Mouse (Mus musculus) kidney, embryonic 16.5 days (tissue): ENCODE results near the gene Klk4. TPM values are rescaled to one million over a fixed set of nuclear protein-coding genes. Genes with fewer than 3 reads are reported as not detected.

Experiments used
- ATAC-seq: fragments of 200-750 bp; cut with Nextera tagmentation; 2 replicates; pipeline ENCODE4 v1.8.0; 2017; ENCODE audit warnings: moderate TSS enrichment; ENCODE audit not compliant: low FRiP score, low TSS enrichment
- H3K27ac ChIP-seq: fragments of 300-500 bp; sonication (generic); 2 replicates; pipeline ENCODE4 v1.5.1; 2014; ENCODE audit warnings: low read length
- H3K27me3 ChIP-seq: fragments of 300-500 bp; sonication (generic); 2 replicates; pipeline ENCODE4 v1.6.1; 2014; ENCODE audit warnings: low read length, control low read depth, mixed read lengths; ENCODE audit not compliant: insufficient read depth
- H3K36me3 ChIP-seq: fragments of 300-500 bp; sonication (generic); 2 replicates; pipeline ENCODE4 v1.6.1; 2014; ENCODE audit warnings: low read length, control low read depth, mixed read lengths; ENCODE audit not compliant: insufficient read depth
- H3K4me1 ChIP-seq: fragments of 300-500 bp; sonication (generic); 2 replicates; pipeline ENCODE4 v1.6.1; 2014; ENCODE audit warnings: low read length, control low read depth, mixed read lengths; ENCODE audit not compliant: insufficient read depth
- H3K4me2 ChIP-seq: fragments of 300-500 bp; sonication (generic); replicated peaks from 2 replicates; pipeline ENCODE4 v1.6.1; 2014; ENCODE audit warnings: low read depth, low read length
- H3K4me3 ChIP-seq: fragments of 300-500 bp; sonication (generic); 2 replicates; pipeline ENCODE4 v1.5.1; 2014; ENCODE audit warnings: mild to moderate bottlenecking, low read length
- H3K9ac ChIP-seq: fragments of 300-500 bp; sonication (generic); replicated peaks from 2 replicates; pipeline ENCODE4 v1.6.1; 2014; ENCODE audit warnings: low read length
- H3K9me3 ChIP-seq: fragments of 300-500 bp; sonication (generic); 2 replicates; pipeline ENCODE4 v1.6.1; 2016; ENCODE audit warnings: low read length, control low read depth
- WGBS: fragments of 180-500 bp; shearing (Covaris S2); extraction: QIAGEN DNeasy Blood & Tissue Kit; methylation state at CpG from one replicate; pipeline ENCODE4 v1.1.7; 2014; 5-methylcytosine and 5-hydroxymethylcytosine counted together
- polyA plus RNA-seq: library from polyadenylated mRNA; unstranded; fragments of >200 nt; fragmentation: Nextera tagmentation; extraction: Ambion mirVana; gene quantifications from 2 replicates; pipeline ENCODE4 v1.2.1, GENCODE M21; 2015

The Klk4 gene
- not detected in 2 replicates for polyA plus RNA-seq

DNA sequence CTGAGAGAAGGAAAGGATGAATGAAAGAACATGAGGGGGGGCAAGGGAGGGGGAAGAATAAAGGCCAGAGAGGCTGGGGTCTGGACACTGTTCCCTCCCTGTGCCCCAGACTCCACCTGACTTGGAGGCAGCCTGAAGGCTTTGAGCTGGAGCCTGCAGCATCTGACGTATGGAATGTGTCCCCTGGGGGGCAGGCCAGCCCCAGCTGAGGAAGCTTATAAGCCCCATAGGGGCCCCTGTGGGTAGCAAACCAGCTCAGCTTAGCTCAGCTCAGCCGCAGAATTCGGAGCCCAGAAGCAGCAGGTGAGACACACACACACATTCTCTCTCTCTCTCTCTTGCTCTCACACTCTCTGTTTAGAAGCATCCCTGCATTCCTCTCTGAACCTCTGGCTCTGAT is at the start of gene Klk4:
Gene Klk4 (plus strand): TSS at position 249 of the 400 bp plus-strand sequence.
- Histone ChIP-seq H3K4me3 (no peak within 1 kb of the TSS), H3K9ac (no peak within 1 kb of the TSS), H3K36me3 (no peaks in the 10 kb centered on the region), H3K27me3 (peaks cover 7% of the 10 kb centered on the region; the same call in 1 of the 2 replicates), H3K9me3 (0 out of 2 replicates have a peak, but pooled peaks cover 2% of the 10 kb centered on the region), H3K4me1 (0 out of 2 replicates have a peak, but pooled peaks cover 5% of the 10 kb centered on the region), H3K4me2 (no peak within 1 kb of the TSS), H3K27ac (no peak within 1 kb of the TSS)
- WGBS, result 11% methylated on average over 3 of the region's 3 CpGs
- no peak for ATAC-seq

DNA sequence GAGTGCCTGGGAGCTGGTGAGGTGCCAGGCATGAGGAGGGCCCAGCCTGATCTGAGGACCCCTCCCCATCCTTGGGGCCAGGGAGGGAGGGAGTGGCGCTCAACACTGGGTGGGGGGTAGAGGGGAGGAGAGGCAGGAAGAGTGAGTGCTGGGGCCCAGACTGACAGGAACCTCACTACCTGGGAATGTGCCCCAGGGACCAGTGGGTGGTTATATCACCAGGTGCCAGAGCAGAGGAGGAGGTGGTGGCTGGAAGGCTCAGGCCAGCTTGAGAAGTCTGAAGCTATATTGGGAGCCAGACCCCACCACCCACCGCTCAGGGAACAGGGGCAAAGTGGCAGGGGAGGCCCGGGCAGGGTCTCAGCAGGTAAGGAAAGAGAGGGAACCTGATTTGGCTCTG is 39.3 kb upstream of the Klk4 start, which contains the start of gene Klk5:
Gene Klk5 (plus strand): TSS at position 271 of the 400 bp plus-strand sequence.
- H3K27ac ChIP-seq, result no peak within 1 kb of the TSS
- no peaks in the 10 kb centered on the region for H3K27me3 ChIP-seq
- no peaks in the 10 kb centered on the region for H3K36me3 ChIP-seq
- no peak within 1 kb of the TSS for H3K4me2 ChIP-seq
- H3K4me1 ChIP-seq, result no peaks in the 10 kb centered on the region
- H3K4me3 ChIP-seq, result no peak within 1 kb of the TSS
- no peak for ATAC-seq
- WGBS, result 63% methylated on average over 3 of the region's 3 CpGs
- no peak within 1 kb of the TSS for H3K9ac ChIP-seq
- no peaks in the 10 kb centered on the region for H3K9me3 ChIP-seq

DNA sequence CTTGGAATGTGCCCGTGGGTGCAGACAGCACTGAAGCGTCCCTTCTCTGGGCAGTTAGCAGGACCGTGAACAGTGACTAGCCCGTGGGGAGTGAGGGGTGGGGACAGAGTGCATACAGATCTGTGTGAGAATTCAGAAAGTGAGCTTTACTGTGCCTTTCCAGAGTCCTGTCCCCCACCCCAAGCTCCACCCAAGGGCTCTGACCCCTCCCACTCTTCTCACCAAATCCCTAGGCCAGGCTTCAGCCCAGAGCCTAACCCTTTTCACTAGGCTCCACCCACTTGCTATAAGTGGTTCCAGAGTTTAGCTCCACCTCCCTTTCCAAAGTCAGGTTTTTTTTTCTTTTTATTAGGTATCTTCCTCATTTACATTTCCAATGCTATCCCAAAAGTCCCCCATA is 37.2 kb upstream of the Klk4 start:
- no peak for ATAC-seq
- Histone ChIP-seq H3K27me3 (no peaks in the 10 kb centered on the region), H3K9ac (no peak overlapping the region), H3K4me2 (no peak overlapping the region), H3K4me3 (no peak overlapping the region), H3K27ac (no peak overlapping the region), H3K4me1 (no peaks in the 10 kb centered on the region), H3K9me3 (no peaks in the 10 kb centered on the region), H3K36me3 (no peaks in the 10 kb centered on the region)
- 86% methylated on average over 4 of the region's 4 CpGs for WGBS

DNA sequence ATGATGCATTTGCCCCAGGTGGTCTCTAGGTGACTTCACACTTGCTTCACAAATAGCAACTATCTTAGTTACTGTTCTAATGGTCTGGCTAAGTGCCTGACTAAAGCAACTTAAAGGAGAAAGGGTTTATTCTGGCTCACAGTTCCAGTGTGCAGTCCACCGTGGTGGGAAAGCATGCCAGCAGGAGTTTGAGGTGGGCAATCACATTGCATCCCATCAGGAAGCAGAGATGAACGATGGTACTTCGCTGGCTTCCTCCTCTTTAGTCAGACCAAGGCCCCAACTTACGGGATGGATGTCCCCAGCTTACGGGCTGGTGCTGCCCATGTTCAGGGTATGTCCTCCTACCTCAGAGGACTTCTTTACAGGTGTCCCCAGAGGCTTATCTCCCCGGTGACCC is 29.3 kb upstream of the Klk4 start:
- WGBS, result 86% methylated on average over 6 of the region's 6 CpGs
- no peaks in the 10 kb centered on the region for H3K27me3 ChIP-seq
- H3K36me3 ChIP-seq, result no peaks in the 10 kb centered on the region
- H3K4me1 ChIP-seq, result no peaks in the 10 kb centered on the region
- ATAC-seq, result no peak
- no peak overlapping the region for H3K27ac ChIP-seq
- no peak overlapping the region for H3K4me3 ChIP-seq
- no peaks in the 10 kb centered on the region for H3K9me3 ChIP-seq
- no peak overlapping the region for H3K9ac ChIP-seq
- no peak overlapping the region for H3K4me2 ChIP-seq

DNA sequence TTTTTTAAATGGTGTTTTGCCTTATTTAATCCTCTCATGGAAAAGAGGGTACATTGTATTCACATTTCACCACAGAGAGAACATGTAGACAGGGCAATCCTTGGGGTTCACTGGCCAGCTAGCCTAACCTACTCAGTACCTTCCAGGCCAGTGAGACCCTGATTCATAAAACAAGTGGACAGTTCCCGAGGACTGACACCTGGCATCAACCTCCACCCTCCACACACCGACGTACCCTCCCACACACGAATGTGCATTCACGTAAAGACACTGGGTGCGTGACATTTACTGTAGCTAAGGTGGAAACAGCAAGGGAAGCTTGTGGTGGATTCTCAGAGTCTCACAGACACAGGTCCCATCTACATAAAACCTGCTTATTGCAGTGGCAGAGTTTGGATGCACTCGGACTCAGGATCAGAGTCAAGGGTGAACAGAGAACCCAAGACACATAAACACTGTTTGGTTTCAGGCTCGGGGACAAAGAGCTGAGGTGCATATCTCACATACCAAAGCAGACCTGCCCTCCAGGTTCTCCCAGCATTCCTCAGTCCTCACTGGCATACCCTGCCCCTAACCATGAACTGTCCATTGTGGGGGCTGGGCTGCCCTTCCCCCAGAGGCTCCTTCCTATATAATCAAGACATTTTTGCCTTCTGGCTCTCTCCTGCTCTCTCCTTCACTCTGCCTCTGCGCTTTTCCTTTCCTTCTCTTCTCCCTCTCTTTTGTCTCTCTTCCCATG is 26.1 kb upstream of the Klk4 start:
- WGBS, result 48% methylated on average over 9 of the region's 9 CpGs
- Histone ChIP-seq H3K4me1 (no peaks in the 10 kb centered on the region), H3K27ac (no peak overlapping the region), H3K9ac (no peak overlapping the region), H3K4me2 (no peak overlapping the region), H3K36me3 (no peaks in the 10 kb centered on the region), H3K27me3 (no peaks in the 10 kb centered on the region), H3K4me3 (no peak overlapping the region), H3K9me3 (peaks cover under 1% of the 10 kb centered on the region; the same call in 1 of the 2 replicates)
- ATAC-seq, result no peak

DNA sequence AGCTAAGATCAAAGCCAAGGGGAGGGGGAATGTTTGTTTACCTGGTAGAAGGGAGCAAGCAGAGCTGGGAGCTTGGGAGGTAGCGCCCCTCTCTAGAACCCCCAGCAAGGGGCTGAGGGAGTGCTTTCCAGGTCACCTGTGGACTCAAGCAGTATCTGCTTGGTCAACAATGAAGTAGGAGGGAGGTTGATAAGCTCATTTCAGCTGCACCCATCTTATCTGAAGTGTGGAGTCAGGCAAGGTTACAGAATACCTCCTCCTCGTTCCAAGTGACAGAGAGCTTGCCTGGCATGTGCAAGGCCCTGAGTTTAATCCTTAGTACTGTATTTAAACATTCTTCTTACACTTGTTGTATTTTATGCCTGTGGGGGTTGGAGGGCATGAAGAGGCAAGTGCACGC is 25.3 kb upstream of the Klk4 start:
- Histone ChIP-seq H3K27ac (no peak overlapping the region), H3K4me3 (no peak overlapping the region), H3K4me2 (no peak overlapping the region), H3K9me3 (peaks cover 4% of the 10 kb centered on the region; the same call in 1 of the 2 replicates), H3K9ac (no peak overlapping the region), H3K4me1 (no peaks in the 10 kb centered on the region), H3K27me3 (no peaks in the 10 kb centered on the region), H3K36me3 (no peaks in the 10 kb centered on the region)
- WGBS, result 77% methylated on average over 3 of the region's 3 CpGs
- ATAC-seq, result no peak

DNA sequence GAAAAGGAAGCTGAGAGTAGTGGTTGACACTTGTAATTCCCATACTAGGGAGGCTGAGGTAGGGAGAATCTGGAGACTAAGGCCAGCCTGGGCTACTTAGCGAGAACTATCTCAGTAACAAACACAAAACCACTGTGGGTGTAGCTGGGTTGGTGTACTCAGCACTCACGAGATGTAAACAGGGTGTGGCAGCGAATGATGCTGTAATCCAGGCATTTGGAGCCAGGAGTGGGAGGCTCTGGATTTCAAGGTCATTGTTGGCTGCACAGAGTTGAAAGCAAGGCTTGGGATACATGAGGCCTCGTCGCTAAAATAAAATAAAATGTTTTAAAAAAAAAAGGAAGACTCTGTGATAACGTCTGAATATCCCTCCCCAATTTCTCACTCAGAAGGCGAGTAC is 24.7 kb upstream of the Klk4 start:
- H3K9ac ChIP-seq, result no peak overlapping the region
- no peaks in the 10 kb centered on the region for H3K36me3 ChIP-seq
- ATAC-seq, result no peak
- H3K4me3 ChIP-seq, result no peak overlapping the region
- H3K4me1 ChIP-seq, result no peaks in the 10 kb centered on the region
- H3K27ac ChIP-seq, result no peak overlapping the region
- H3K4me2 ChIP-seq, result no peak overlapping the region
- no peaks in the 10 kb centered on the region for H3K27me3 ChIP-seq
- peaks cover 4% of the 10 kb centered on the region; the same call in 1 of the 2 replicates for H3K9me3 ChIP-seq
- WGBS, result 73% methylated on average over 7 of the region's 7 CpGs

DNA sequence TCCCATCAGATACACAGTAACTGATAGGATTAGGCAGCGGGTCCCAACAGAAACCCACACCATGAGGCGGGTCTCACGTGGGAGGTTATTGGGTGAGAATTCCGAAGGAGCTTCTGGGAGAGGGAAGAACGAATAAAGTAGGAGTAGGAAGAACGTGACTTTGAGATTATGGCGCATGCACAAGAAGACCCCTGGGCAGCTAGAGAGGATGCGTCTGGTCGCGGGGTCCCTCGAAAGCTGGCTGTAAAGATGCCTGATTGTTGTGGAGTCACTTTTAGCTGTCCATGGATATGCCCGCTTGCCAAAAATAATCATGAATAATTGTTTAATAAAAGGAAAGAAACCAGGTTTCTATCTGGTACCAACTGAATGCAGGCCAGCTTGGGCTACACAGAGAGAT is 23.5 kb upstream of the Klk4 start:
- Histone ChIP-seq H3K9ac (no peak overlapping the region), H3K9me3 (peaks cover 4% of the 10 kb centered on the region; the same call in 1 of the 2 replicates), H3K27me3 (no peaks in the 10 kb centered on the region), H3K4me3 (no peak overlapping the region), H3K4me1 (no peaks in the 10 kb centered on the region), H3K36me3 (no peaks in the 10 kb centered on the region), H3K27ac (no peak overlapping the region), H3K4me2 (no peak overlapping the region)
- 92% methylated on average over 12 of the region's 12 CpGs for WGBS
- ATAC-seq, result no peak

DNA sequence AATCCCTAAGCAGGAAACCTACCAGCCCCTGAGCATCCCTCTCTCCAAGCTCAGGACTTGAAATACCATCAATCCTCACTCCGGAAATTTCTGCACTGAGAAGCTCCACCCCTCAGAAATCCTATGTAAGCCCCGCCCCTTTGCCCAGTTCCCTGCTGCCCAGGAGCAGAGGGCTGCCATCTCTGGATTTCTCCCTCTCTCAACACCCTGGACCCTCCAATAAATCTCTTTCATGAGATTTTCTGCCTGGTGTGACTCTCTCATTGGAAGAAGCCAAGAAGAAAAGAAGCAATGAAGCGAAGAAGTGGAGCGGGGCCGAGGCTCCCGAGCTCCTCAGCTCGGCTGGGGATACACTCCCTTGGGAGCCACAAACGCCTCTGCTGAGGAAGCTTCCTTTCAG is 20.5 kb upstream of the Klk4 start:
- no peak for ATAC-seq

DNA sequence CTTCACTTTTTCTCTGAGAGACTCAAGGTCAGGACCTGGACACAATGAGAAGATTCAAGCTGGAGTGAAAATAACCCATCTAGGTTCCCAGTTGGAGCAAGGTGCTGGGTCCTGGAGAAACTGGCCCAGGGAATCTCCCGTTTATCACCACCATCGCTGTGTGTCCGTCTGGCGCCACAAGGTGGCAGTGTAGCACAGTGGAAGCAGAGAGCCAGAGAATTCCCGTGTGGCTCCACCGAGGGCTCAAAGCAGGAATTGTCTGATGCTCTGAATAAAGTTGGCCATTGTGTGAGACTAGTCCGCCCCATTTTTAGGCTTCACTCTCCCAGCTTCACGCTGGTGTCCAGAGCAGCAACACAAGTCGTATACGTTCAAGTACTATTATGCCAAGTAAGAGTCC is 7.7 kb upstream of the Klk4 start:
- Histone ChIP-seq H3K9me3 (0 out of 2 replicates have a peak, but pooled peaks cover under 1% of the 10 kb centered on the region), H3K36me3 (no peaks in the 10 kb centered on the region), H3K27ac (no peak overlapping the region), H3K9ac (no peak overlapping the region), H3K4me3 (no peak overlapping the region), H3K27me3 (no peaks in the 10 kb centered on the region), H3K4me1 (peaks cover 7% of the 10 kb centered on the region; the same call in 1 of the 2 replicates), H3K4me2 (no peak overlapping the region)
- WGBS, result 10% methylated on average over 10 of the region's 10 CpGs
- 0 out of 2 replicates have a peak, but pooled peaks have one; percentile 37 for ATAC-seq

More for the DNA sequence above, 20.5 kb upstream of the Klk4 start:
- H3K9me3 ChIP-seq, result peaks cover 4% of the 10 kb centered on the region; the same call in 1 of the 2 replicates
- no peak overlapping the region for H3K4me3 ChIP-seq
- 46% methylated on average over 8 of the region's 8 CpGs for WGBS
- no peaks in the 10 kb centered on the region for H3K27me3 ChIP-seq
- H3K9ac ChIP-seq, result no peak overlapping the region
- H3K4me1 ChIP-seq, result no peaks in the 10 kb centered on the region
- H3K36me3 ChIP-seq, result no peaks in the 10 kb centered on the region
- no peak overlapping the region for H3K27ac ChIP-seq
- no peak overlapping the region for H3K4me2 ChIP-seq
